Mouse (Mus musculus): ENCODE measurements at regions not wholly inside any gene's neighbourhood (a gene's known extent, or its start where the extent isn't known, plus 50 kb on each side); places are given as distances from the start of the nearest gene placed in this dataset.

- Histone ChIP-seq H3K4me2 (no peak overlapping the region), H3K27me3 (peaks cover 34% of the 10 kb centered on the region), H3K9ac (no peak overlapping the region), H3K27ac (no peak overlapping the region), H3K4me1 (replicated peaks) (peaks cover 25% of the 10 kb centered on the region), H3K36me3 (no peaks in the 10 kb centered on the region), H3K9me3 (replicated peaks) (no peaks in the 10 kb centered on the region), H3K4me3 (no peak overlapping the region)
- WGBS: 45% methylated on average over 8 of the region's 9 CpGs
- no peak for ATAC-seq (replicated peaks; ENCODE audit: insufficient number of reproducible peaks, insufficient read depth, low FRiP score, low read depth)
Measured at GRCm38 (mm10) chr11:117425466-117425865, 58.7 kb upstream of the Gm11733 start.

DNA sequence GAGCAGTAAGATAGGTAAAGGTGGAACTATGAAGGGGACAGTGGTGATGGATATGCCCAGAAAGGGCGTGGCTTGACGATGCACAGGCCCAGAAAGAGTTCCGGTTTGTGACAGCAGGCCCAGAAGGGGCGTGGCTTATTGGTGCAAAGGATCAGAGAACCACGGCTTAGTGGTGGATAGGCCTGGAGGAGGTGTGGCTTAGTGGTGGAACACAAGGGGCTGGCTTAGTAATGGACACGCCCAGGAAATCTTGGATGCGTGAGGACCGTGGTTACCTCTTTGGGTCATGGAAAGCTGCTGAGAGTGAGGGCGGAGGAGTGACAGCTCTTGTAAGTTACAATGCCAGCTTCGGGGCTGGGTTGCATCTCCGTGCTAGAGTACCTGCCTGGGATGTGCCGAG is 58.2 kb upstream of the Gm11733 start:
- Histone ChIP-seq H3K4me1 (replicated peaks) (peaks cover 25% of the 10 kb centered on the region), H3K36me3 (no peaks in the 10 kb centered on the region), H3K9ac (no peak overlapping the region), H3K27ac (no peak overlapping the region), H3K4me3 (no peak overlapping the region), H3K27me3 (peaks cover 35% of the 10 kb centered on the region), H3K9me3 (replicated peaks) (no peaks in the 10 kb centered on the region), H3K4me2 (no peak overlapping the region)
- WGBS: 31% methylated on average over 12 of the region's 12 CpGs
- no peak for ATAC-seq (replicated peaks; ENCODE audit: insufficient number of reproducible peaks, insufficient read depth, low FRiP score, low read depth)

DNA sequence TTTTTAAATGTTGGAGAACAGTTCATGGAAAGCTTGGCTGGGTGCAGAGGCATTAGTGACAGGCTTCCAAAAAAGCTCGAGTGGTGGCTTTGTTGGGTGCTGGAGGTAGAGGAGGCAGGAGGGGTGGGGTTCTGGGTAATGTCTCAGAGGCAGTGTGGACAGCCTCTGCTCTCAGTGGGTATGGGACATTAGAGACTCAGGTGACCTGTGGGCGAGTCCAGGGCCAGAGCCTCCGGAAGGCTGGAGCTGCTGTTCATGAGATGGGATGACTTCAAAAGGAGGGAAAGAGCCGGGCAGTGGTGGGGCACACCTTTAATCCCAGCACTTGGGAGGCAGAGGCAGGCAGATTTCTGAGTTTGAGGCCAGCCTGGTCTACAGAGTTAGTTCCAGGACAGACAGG is 57.5 kb upstream of the Gm11733 start:
- 63% methylated on average over 4 of the region's 4 CpGs for WGBS
- H3K9ac ChIP-seq: no peak overlapping the region
- H3K4me3 ChIP-seq: no peak overlapping the region
- H3K4me1 ChIP-seq (replicated peaks): peaks cover 21% of the 10 kb centered on the region
- no peak for ATAC-seq (replicated peaks; ENCODE audit: insufficient number of reproducible peaks, insufficient read depth, low FRiP score, low read depth)
- no peaks in the 10 kb centered on the region for H3K9me3 ChIP-seq (replicated peaks)
- H3K4me2 ChIP-seq: no peak overlapping the region
- no peaks in the 10 kb centered on the region for H3K36me3 ChIP-seq
- no peak overlapping the region for H3K27ac ChIP-seq
- H3K27me3 ChIP-seq: peaks cover 34% of the 10 kb centered on the region

DNA sequence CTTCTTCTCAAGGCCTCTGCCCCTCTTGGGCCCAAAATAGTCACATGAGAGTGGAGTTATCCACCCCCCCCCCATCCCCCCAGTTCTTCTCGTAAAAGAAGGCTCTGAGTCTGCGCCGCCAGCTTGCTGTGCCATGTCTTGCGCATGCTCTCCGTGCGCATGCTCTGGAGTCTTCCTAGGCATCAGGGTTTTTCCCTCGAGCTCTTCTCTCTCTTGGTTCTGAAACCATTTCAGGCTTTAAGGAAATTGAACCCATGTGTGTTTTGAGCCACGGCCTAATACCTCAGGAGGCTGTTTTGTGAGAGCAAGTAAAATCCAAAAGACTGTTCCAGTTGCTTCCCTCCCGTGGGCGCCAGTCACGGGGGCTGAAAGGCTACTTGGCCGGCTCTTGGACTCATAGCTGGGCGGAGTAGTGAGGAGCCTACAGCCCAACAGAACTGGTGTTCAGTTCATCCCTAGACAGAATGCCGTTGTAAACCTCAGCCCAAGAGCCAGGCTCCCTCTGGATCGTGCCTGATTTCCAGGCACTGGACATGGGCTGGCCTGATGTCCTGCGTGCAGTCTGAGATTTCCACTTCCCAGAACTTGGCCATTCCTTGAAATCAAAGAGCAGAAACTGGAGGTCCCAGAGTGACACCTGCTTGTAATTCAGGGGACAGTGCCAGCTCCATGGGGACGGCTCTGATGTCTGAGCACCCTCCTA is 56.2 kb upstream of the Gm11733 start:
- no peaks in the 10 kb centered on the region for H3K9me3 ChIP-seq (replicated peaks)
- no peak overlapping the region for H3K4me2 ChIP-seq
- 88% methylated on average over 17 of the region's 17 CpGs for WGBS
- H3K36me3 ChIP-seq: no peaks in the 10 kb centered on the region
- ATAC-seq (replicated peaks; ENCODE audit: insufficient number of reproducible peaks, insufficient read depth, low FRiP score, low read depth): no peak
- no peak overlapping the region for H3K9ac ChIP-seq
- H3K27me3 ChIP-seq: peaks cover 34% of the 10 kb centered on the region
- no peak overlapping the region for H3K4me3 ChIP-seq
- H3K4me1 ChIP-seq (replicated peaks): peaks cover 19% of the 10 kb centered on the region
- H3K27ac ChIP-seq: no peak overlapping the region

GRCm38 (mm10) chr11:117429326-117429752 is 54.8 kb upstream of the Gm11733 start:
- 42% methylated on average over 10 of the region's 10 CpGs for WGBS
- Histone ChIP-seq H3K27ac (peak overlapping the region; percentile 45), H3K27me3 (peaks cover 34% of the 10 kb centered on the region), H3K9ac (no peak overlapping the region), H3K9me3 (replicated peaks) (no peaks in the 10 kb centered on the region), H3K4me2 (peak overlapping the region; percentile 23; the same call in 1 of the 2 replicates), H3K36me3 (no peaks in the 10 kb centered on the region), H3K4me3 (no peak overlapping the region), H3K4me1 (replicated peaks) (peaks cover 19% of the 10 kb centered on the region)
- ATAC-seq (replicated peaks; ENCODE audit: insufficient number of reproducible peaks, insufficient read depth, low FRiP score, low read depth): no peak; the same call in 1 of the 2 replicates

DNA sequence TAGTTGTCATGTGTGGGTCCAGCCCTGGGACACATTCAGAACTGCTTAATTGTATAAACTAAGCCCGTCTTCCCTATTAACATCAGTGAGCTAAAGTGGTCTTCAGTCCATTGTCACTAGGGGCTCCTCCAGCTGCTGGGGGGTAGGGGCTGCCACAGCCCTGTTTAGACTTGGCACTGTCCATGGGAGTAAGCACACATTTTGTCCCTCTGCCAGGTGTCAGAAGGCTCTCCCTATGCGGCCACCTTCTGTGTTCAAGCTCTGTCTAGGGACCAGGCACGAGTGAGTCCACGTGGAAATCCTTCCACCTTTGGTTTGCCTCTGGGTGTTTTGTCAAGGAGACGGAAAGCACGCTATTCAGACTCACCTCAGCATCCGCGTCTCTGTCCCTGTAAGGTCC is 54.3 kb upstream of the Gm11733 start:
- H3K4me3 ChIP-seq: no peak overlapping the region
- H3K27ac ChIP-seq: peak overlapping the region; percentile 45; the same call in 1 of the 2 replicates
- no peak overlapping the region for H3K9ac ChIP-seq
- H3K4me1 ChIP-seq (replicated peaks): peaks cover 19% of the 10 kb centered on the region
- H3K4me2 ChIP-seq: peak overlapping the region; percentile 23; the same call in 1 of the 2 replicates
- ATAC-seq (replicated peaks; ENCODE audit: insufficient number of reproducible peaks, insufficient read depth, low FRiP score, low read depth): 0 out of 2 replicates have a peak, but pooled peaks have one; percentile 12
- no peaks in the 10 kb centered on the region for H3K9me3 ChIP-seq (replicated peaks)
- H3K27me3 ChIP-seq: peaks cover 31% of the 10 kb centered on the region
- H3K36me3 ChIP-seq: no peaks in the 10 kb centered on the region
- 56% methylated on average over 8 of the region's 8 CpGs for WGBS

DNA sequence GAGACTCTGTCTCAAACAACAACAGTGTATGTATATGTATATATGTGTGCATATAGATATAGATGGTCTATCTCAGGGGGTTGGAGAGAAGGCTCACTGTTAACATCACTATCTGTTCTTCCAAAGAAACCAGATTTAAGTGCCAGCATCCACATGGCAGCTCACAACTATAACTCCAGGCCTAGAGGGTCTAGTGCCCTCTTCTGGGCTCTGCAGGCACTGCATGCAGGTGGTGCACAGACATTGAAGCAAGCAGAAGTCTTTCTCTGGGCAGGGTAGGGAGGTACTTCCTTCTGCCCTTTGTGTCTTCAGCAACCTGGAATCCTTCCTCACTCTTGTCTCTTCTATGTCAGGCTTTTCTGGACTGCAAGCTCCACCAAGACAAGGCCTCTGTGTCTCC is 50.1 kb upstream of the Gm11733 start:
- Histone ChIP-seq H3K9me3 (replicated peaks) (no peaks in the 10 kb centered on the region), H3K27me3 (peaks cover 45% of the 10 kb centered on the region), H3K36me3 (no peaks in the 10 kb centered on the region), H3K9ac (no peak overlapping the region), H3K4me3 (no peak overlapping the region), H3K4me1 (replicated peaks) (peaks cover 16% of the 10 kb centered on the region), H3K27ac (no peak overlapping the region), H3K4me2 (no peak overlapping the region)
- no peak for ATAC-seq (replicated peaks; ENCODE audit: insufficient number of reproducible peaks, insufficient read depth, low FRiP score, low read depth)

Data from heart, embryonic 15.5 days (tissue).